Mouse (Mus musculus) liver, embryonic 15.5 days (tissue): Measurements from ENCODE around the gene Mto1. TPM values are rescaled to one million over a fixed set of nuclear protein-coding genes. Genes with fewer than 3 reads are reported as not detected.

Experiments used
- ATAC-seq: fragments of 200-750 bp; cut with Nextera tagmentation; 2 replicates; pipeline ENCODE4 v1.8.0; 2017; ENCODE audit warnings: moderate number of reproducible peaks, mild to moderate bottlenecking, moderate library complexity; ENCODE audit not compliant: insufficient read depth
- H3K27ac ChIP-seq: fragments of 300-500 bp; sonication (generic); replicated peaks from 2 replicates; pipeline ENCODE4 v1.5.1; 2015; ENCODE audit warnings: mild to moderate bottlenecking, inconsistent platforms
- H3K27me3 ChIP-seq: fragments of 300-500 bp; sonication (generic); 2 replicates; pipeline ENCODE4 v1.6.1; 2015; ENCODE audit warnings: mild to moderate bottlenecking, inconsistent platforms
- H3K36me3 ChIP-seq: fragments of 300-500 bp; sonication (generic); replicated peaks from 2 replicates; pipeline ENCODE4 v1.6.1; 2015; ENCODE audit warnings: moderate library complexity, mild to moderate bottlenecking, inconsistent platforms
- H3K4me1 ChIP-seq: fragments of 300-500 bp; sonication (generic); replicated peaks from 2 replicates; pipeline ENCODE4 v1.6.1; 2015; ENCODE audit warnings: inconsistent platforms
- H3K4me2 ChIP-seq: fragments of 300-500 bp; sonication (generic); 2 replicates; pipeline ENCODE4 v1.6.1; 2015; ENCODE audit warnings: moderate library complexity, mild to moderate bottlenecking, inconsistent platforms
- H3K4me3 ChIP-seq: fragments of 300-500 bp; sonication (generic); replicated peaks from 2 replicates; pipeline ENCODE4 v1.5.1; 2015; ENCODE audit warnings: mild to moderate bottlenecking, inconsistent platforms
- H3K9ac ChIP-seq: fragments of 300-500 bp; sonication (generic); 2 replicates; pipeline ENCODE4 v1.6.1; 2015; ENCODE audit warnings: moderate library complexity, mild to moderate bottlenecking, inconsistent platforms
- H3K9me3 ChIP-seq: fragments of 300-500 bp; sonication (generic); replicated peaks from 2 replicates; pipeline ENCODE4 v1.6.1; 2016; ENCODE audit warnings: inconsistent platforms
- WGBS: fragments of 180-500 bp; shearing (Covaris S2); methylation state at CpG from one replicate; pipeline ENCODE4 v1.1.7; 2015; ENCODE audit warnings: mixed read lengths; ENCODE audit not compliant: insufficient replicate concordance; 5-methylcytosine and 5-hydroxymethylcytosine counted together
- polyA plus RNA-seq: library from polyadenylated mRNA; unstranded; fragments of >200 nt; fragmentation: Nextera tagmentation; extraction: Ambion mirVana; gene quantifications from 2 replicates; pipeline ENCODE4 v1.2.1, GENCODE M21; 2015

The Mto1 gene
- 19.6 and 19.8 TPM in 2 replicates for polyA plus RNA-seq

GRCm38 (mm10) chr9:78447973-78448873, at the start of gene Mto1, which contains the start of gene Gm17324:
Gene Mto1, plus strand, starts transcription at chr9:78448208.
Gene Gm17324, minus strand, starts transcription at chr9:78448786.
- Histone ChIP-seq H3K4me2 (peak within 1 kb of the TSS; percentile 75), H3K36me3 (peaks cover 34% of the 10 kb centered on the region), H3K9me3 (no peaks in the 10 kb centered on the region), H3K27ac (peak within 1 kb of the TSS; percentile 89), H3K4me3 (peak within 1 kb of the TSS; percentile 99), H3K4me1 (peaks cover 28% of the 10 kb centered on the region), H3K9ac (peak within 1 kb of the TSS; percentile 92), H3K27me3 (peaks cover 40% of the 10 kb centered on the region)
- under 1% methylated on average over 96 of the region's 96 CpGs for WGBS
- ATAC-seq: peak; percentile 89

GRCm38 (mm10) chr9:78400570-78400969, 47.4 kb upstream of the Mto1 start:
- Histone ChIP-seq H3K27ac (no peak overlapping the region), H3K9ac (no peak overlapping the region), H3K9me3 (no peaks in the 10 kb centered on the region), H3K4me1 (peaks cover 7% of the 10 kb centered on the region), H3K27me3 (peaks cover 33% of the 10 kb centered on the region), H3K4me3 (no peak overlapping the region), H3K4me2 (no peak overlapping the region), H3K36me3 (no peaks in the 10 kb centered on the region)
- ATAC-seq: no peak
- 65% methylated on average over 5 of the region's 5 CpGs for WGBS

- 83% methylated on average over 7 of the region's 7 CpGs for WGBS
- Histone ChIP-seq H3K9ac (no peak overlapping the region), H3K36me3 (no peaks in the 10 kb centered on the region), H3K9me3 (no peaks in the 10 kb centered on the region), H3K4me3 (no peak overlapping the region), H3K4me1 (no peaks in the 10 kb centered on the region), H3K4me2 (no peak overlapping the region), H3K27me3 (peaks cover 23% of the 10 kb centered on the region), H3K27ac (no peak overlapping the region)
- ATAC-seq: no peak
Observed at GRCm38 (mm10) chr9:78401596-78401995, 46.4 kb upstream of the Mto1 start.

DNA sequence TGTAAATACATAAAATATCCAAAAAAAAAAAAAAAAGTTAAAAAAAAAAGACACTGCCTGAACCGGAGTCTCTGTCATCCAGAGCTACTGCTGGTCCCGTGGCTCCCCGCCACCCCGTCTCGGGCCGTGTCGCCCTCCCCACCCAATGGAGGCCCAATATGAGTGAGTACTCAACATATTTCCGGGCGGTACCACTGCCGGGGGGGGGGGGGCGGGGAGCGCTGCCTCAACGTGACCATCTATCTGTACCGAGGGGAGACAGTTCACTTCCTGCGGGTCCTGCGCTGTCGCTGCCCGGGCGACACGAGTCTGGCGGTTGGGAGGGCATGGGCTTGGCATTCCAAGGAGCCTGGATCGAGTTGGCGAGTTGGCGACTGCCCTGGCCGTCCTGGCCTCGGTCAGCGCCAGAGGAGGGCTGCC, 20.6 kb upstream of the Mto1 start:
- H3K27me3 ChIP-seq: peaks cover 5% of the 10 kb centered on the region; the same call in 1 of the 2 replicates
- peak; percentile 59; the same call in 1 of the 2 replicates for ATAC-seq
- WGBS: 11% methylated on average over 27 of the region's 27 CpGs
- H3K9me3 ChIP-seq: no peaks in the 10 kb centered on the region
- H3K4me1 ChIP-seq: peaks cover 15% of the 10 kb centered on the region
- no peak overlapping the region for H3K9ac ChIP-seq
- peak overlapping the region; percentile 68 for H3K4me2 ChIP-seq
- no peak overlapping the region for H3K27ac ChIP-seq
- peak overlapping the region; percentile 44 for H3K4me3 ChIP-seq
- no peaks in the 10 kb centered on the region for H3K36me3 ChIP-seq

GRCm38 (mm10) chr9:78428185-78428584, 19.8 kb upstream of the Mto1 start:
- Histone ChIP-seq H3K36me3 (no peaks in the 10 kb centered on the region), H3K9me3 (no peaks in the 10 kb centered on the region), H3K4me3 (0 out of 2 replicates have a peak overlapping the region, but pooled peaks have one; percentile 44), H3K4me2 (peak overlapping the region; percentile 68), H3K27ac (no peak overlapping the region), H3K9ac (no peak overlapping the region), H3K4me1 (peaks cover 15% of the 10 kb centered on the region), H3K27me3 (peaks cover 5% of the 10 kb centered on the region; the same call in 1 of the 2 replicates)
- ATAC-seq: peak; percentile 41; the same call in 1 of the 2 replicates
- 24% methylated on average over 6 of the region's 6 CpGs for WGBS

DNA sequence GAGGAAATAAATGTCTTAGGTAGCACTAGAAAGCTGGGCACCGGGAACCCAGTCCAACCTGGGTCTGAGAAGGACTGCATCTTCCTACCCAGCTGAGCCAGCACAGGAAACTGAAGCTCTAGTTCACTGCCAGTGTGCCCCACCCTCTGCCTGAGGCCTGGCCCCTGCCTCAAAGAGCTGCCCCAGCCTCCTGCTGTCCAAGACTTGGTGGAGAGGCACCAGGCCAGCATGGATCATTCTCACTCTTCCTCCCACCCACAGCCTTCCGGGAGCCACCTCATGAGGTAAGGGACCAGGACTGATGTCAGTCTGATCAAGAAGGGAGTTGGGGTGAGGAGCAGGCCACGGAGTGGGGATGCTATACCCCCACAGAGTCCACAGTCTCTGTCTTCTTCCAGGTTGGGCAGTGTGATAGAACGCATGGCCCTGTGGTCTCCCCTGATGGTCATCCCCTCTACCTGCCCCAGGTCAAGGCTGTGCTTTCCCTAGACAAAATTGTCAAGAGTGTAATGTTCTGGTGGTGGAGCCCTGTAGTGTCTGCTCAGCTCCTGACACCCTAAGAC, 19.1 kb upstream of the Mto1 start:
- H3K4me1 ChIP-seq: peaks cover 15% of the 10 kb centered on the region
- H3K4me3 ChIP-seq: no peak overlapping the region
- H3K27ac ChIP-seq: 0 out of 2 replicates have a peak overlapping the region, but pooled peaks have one; percentile 6
- no peaks in the 10 kb centered on the region for H3K36me3 ChIP-seq
- WGBS: 73% methylated on average over 4 of the region's 4 CpGs
- no peaks in the 10 kb centered on the region for H3K9me3 ChIP-seq
- no peak overlapping the region for H3K9ac ChIP-seq
- no peak for ATAC-seq
- peaks cover 5% of the 10 kb centered on the region; the same call in 1 of the 2 replicates for H3K27me3 ChIP-seq
- H3K4me2 ChIP-seq: no peak overlapping the region

GRCm38 (mm10) chr9:78429551-78429950, 18.5 kb upstream of the Mto1 start:
- 52% methylated on average over 2 of the region's 2 CpGs for WGBS
- no peak for ATAC-seq
- no peak overlapping the region for H3K4me3 ChIP-seq

DNA sequence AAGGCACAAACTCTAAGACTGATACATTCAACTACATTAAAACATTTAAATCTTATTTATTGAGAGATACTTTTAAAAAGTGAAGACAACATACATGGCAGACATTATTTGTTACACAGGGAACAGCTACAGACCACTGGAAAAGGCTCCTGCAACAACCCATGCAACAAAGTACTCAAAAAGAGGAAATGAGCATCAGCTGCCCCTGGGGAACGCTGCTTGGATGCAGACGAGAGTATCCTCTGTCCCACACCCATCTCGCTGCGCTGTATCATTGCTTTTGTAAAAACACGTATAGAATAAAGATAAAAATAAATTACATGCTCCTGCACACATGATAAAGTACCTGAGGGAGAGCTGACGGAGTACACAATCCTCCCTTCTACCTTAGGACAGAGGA, 17.5 kb upstream of the Mto1 start:
- no peak overlapping the region for H3K4me3 ChIP-seq
- WGBS: 57% methylated on average over 6 of the region's 6 CpGs

More at GRCm38 (mm10) chr9:78429551-78429950, 18.5 kb upstream of the Mto1 start:
- Histone ChIP-seq H3K27ac (no peak overlapping the region), H3K36me3 (no peaks in the 10 kb centered on the region), H3K4me2 (no peak overlapping the region), H3K9me3 (no peaks in the 10 kb centered on the region), H3K4me1 (peaks cover 15% of the 10 kb centered on the region), H3K9ac (no peak overlapping the region), H3K27me3 (peaks cover 5% of the 10 kb centered on the region; the same call in 1 of the 2 replicates)

DNA sequence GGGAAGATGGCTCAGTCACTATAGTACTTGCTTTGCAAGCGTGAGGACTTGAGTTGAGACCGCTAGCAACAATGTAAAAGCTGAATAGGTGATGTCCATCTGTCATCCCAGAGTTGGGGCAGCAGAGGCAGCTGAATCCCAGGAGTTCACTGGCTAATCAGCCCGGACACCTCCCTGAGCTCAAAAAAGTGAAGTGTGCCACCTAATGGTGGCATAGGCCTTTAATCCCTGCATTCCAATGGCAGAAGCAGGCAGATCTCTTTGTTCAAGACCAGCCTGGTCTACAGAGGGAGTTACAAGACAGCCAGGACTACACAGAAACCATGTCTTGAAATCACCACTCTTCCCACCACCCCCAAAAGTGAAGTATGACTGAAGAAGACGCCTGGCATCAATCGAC, 15.5 kb upstream of the Mto1 start:
- WGBS: 75% methylated on average over 5 of the region's 5 CpGs
- Histone ChIP-seq H3K9me3 (no peaks in the 10 kb centered on the region), H3K27ac (no peak overlapping the region), H3K36me3 (no peaks in the 10 kb centered on the region), H3K4me2 (no peak overlapping the region), H3K27me3 (peaks cover 7% of the 10 kb centered on the region; the same call in 1 of the 2 replicates), H3K9ac (no peak overlapping the region), H3K4me1 (peaks cover 12% of the 10 kb centered on the region), H3K4me3 (no peak overlapping the region)
- ATAC-seq: no peak

More for the DNA sequence above, 17.5 kb upstream of the Mto1 start:
- Histone ChIP-seq H3K27ac (no peak overlapping the region), H3K4me1 (peaks cover 15% of the 10 kb centered on the region), H3K9ac (no peak overlapping the region), H3K27me3 (peaks cover 5% of the 10 kb centered on the region; the same call in 1 of the 2 replicates), H3K4me2 (no peak overlapping the region), H3K9me3 (no peaks in the 10 kb centered on the region), H3K36me3 (no peaks in the 10 kb centered on the region)
- ATAC-seq: no peak

- Histone ChIP-seq H3K36me3 (no peaks in the 10 kb centered on the region), H3K4me2 (no peak overlapping the region), H3K4me3 (no peak overlapping the region), H3K27me3 (peaks cover 54% of the 10 kb centered on the region), H3K27ac (no peak overlapping the region), H3K4me1 (peaks cover 14% of the 10 kb centered on the region), H3K9me3 (no peaks in the 10 kb centered on the region), H3K9ac (no peak overlapping the region)
- WGBS: 63% methylated on average over 5 of the region's 5 CpGs
- ATAC-seq: no peak
Observed at GRCm38 (mm10) chr9:78439426-78439825, 8.6 kb upstream of the Mto1 start.

DNA sequence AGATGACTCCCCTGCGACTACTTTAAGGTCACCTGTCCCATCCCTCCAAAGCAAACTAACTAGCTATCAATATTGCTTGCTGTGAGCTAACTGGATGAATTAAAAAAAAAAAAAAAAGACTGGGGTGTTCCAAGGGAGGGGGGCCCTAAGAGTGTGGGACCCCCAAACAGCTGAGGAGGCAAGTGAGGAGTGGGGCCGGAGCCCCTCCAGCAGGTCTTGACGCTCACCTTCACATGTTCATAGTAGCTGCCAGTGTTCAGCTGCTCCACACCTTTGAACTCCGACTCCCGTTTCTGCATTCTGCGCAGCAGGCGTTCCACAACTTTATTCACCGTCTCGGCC, 5.8 kb upstream of the Mto1 start:
- ATAC-seq: 0 out of 2 replicates have a peak, but pooled peaks have one; percentile 18
- Histone ChIP-seq H3K27ac (no peak overlapping the region), H3K9ac (peak overlapping the region; percentile 47; the same call in 1 of the 2 replicates), H3K27me3 (peaks cover 75% of the 10 kb centered on the region), H3K4me1 (peaks cover 14% of the 10 kb centered on the region), H3K4me2 (peak overlapping the region; percentile 80), H3K36me3 (no peaks in the 10 kb centered on the region), H3K4me3 (peak overlapping the region; percentile 59), H3K9me3 (no peaks in the 10 kb centered on the region)
- WGBS: 6% methylated on average over 9 of the region's 9 CpGs
